Mouse (Mus musculus) erythroblast, embryonic 14.5 days (primary cell): Measurements from ENCODE around the gene Macrod1. TPM values are rescaled to one million over a fixed set of nuclear protein-coding genes. Genes with fewer than 3 reads are reported as not detected.

Experiments
- H3K27me3 ChIP-seq: 2 replicates; pipeline ENCODE4 v1.6.1; 2012; ENCODE audit warnings: inconsistent platforms; ENCODE audit not compliant: control insufficient read depth
- H3K36me3 ChIP-seq: 2 replicates; pipeline ENCODE4 v1.6.1; 2012; ENCODE audit warnings: mild to moderate bottlenecking, inconsistent platforms; ENCODE audit not compliant: control insufficient read depth
- H3K4me1 ChIP-seq: 2 replicates; pipeline ENCODE4 v1.6.1; 2012; ENCODE audit warnings: inconsistent platforms; ENCODE audit not compliant: control insufficient read depth
- H3K4me3 ChIP-seq: replicated peaks from 2 replicates; pipeline ENCODE3; 2012; ENCODE audit warnings: moderate library complexity, mild to moderate bottlenecking, inconsistent platforms
- H3K9me3 ChIP-seq: 2 replicates; pipeline ENCODE4 v1.6.1; 2012; ENCODE audit warnings: low read length, inconsistent platforms, mixed read lengths; ENCODE audit not compliant: control insufficient read depth
- GATA1 ChIP-seq: IDR thresholded peaks from 2 replicates; pipeline ENCODE4 v1.6.1; 2012; ENCODE audit warnings: low read length, inconsistent platforms, mixed read lengths
- TAL1 ChIP-seq: IDR thresholded peaks from 3 replicates; pipeline ENCODE4 v1.6.1; 2012; ENCODE audit warnings: low read length, inconsistent platforms, mixed read lengths
- polyA plus RNA-seq: library from polyadenylated mRNA; stranded (reverse); fragments of >175 nt; gene quantifications from 2 replicates; pipeline ENCODE4 v1.2.3, GENCODE M21; 2012

Gene Macrod1
- polyA plus RNA-seq, 1 experiment = 2.0 TPM

- TF ChIP-seq TAL1 (no peak), GATA1 (no peak)
- no peak overlapping the region for H3K4me3 ChIP-seq
- no peaks in the 10 kb centered on the region for H3K9me3 ChIP-seq
- H3K36me3 ChIP-seq = no peaks in the 10 kb centered on the region
- peaks cover 43% of the 10 kb centered on the region for H3K27me3 ChIP-seq
- H3K4me1 ChIP-seq = peaks cover 9% of the 10 kb centered on the region
These were observed 130.5 kb downstream of the Macrod1 start for GRCm38 (mm10) chr19:7187157-7187556.

GRCm38 (mm10) chr19:7189026-7189425 is 132.4 kb downstream of the Macrod1 start:
- TF ChIP-seq GATA1 = no peak
- no peak for TF ChIP-seq TAL1
- H3K9me3 ChIP-seq = no peaks in the 10 kb centered on the region
- no peak overlapping the region for H3K4me3 ChIP-seq
- H3K36me3 ChIP-seq = no peaks in the 10 kb centered on the region
- H3K4me1 ChIP-seq = peaks cover 5% of the 10 kb centered on the region
- H3K27me3 ChIP-seq = peaks cover 24% of the 10 kb centered on the region

- H3K36me3 ChIP-seq = no peaks in the 10 kb centered on the region
- TF ChIP-seq GATA1 = no peak
- TF ChIP-seq TAL1 = no peak
- H3K9me3 ChIP-seq = no peaks in the 10 kb centered on the region
- peaks cover 8% of the 10 kb centered on the region for H3K4me1 ChIP-seq
- H3K4me3 ChIP-seq = no peak overlapping the region
- peaks cover 12% of the 10 kb centered on the region for H3K27me3 ChIP-seq
These were observed 134.4 kb downstream of the Macrod1 start for GRCm38 (mm10) chr19:7190986-7191385.

GRCm38 (mm10) chr19:7191639-7192038 is 135.0 kb downstream of the Macrod1 start:
- no peaks in the 10 kb centered on the region for H3K9me3 ChIP-seq
- H3K27me3 ChIP-seq = peaks cover 6% of the 10 kb centered on the region
- H3K4me1 ChIP-seq = peaks cover 15% of the 10 kb centered on the region
- no peak overlapping the region for H3K4me3 ChIP-seq
- H3K36me3 ChIP-seq = peaks cover 3% of the 10 kb centered on the region
- no peak for TF ChIP-seq GATA1
- no peak for TF ChIP-seq TAL1

- Histone ChIP-seq H3K36me3 (peaks cover 12% of the 10 kb centered on the region), H3K9me3 (no peaks in the 10 kb centered on the region), H3K27me3 (0 out of 2 replicates have a peak, but pooled peaks cover 2% of the 10 kb centered on the region), H3K4me1 (peaks cover 19% of the 10 kb centered on the region), H3K4me3 (no peak overlapping the region)
- TF ChIP-seq TAL1 = no peak
- no peak for TF ChIP-seq GATA1
These were observed 136.0 kb downstream of the Macrod1 start for GRCm38 (mm10) chr19:7192561-7192967.

GRCm38 (mm10) chr19:7195900-7196728 is 139.5 kb downstream of the Macrod1 start:
- TF ChIP-seq TAL1 = no peak
- TF ChIP-seq GATA1 = no peak
- peaks cover 48% of the 10 kb centered on the region for H3K36me3 ChIP-seq

GRCm38 (mm10) chr19:7196741-7197270 is 140.2 kb downstream of the Macrod1 start:
- peaks cover 55% of the 10 kb centered on the region for H3K36me3 ChIP-seq
- TF ChIP-seq TAL1 (no peak), GATA1 (no peak)

More at GRCm38 (mm10) chr19:7195900-7196728, 139.5 kb downstream of the Macrod1 start:
- 0 out of 2 replicates have a peak, but pooled peaks cover 2% of the 10 kb centered on the region for H3K27me3 ChIP-seq
- H3K9me3 ChIP-seq = no peaks in the 10 kb centered on the region
- H3K4me1 ChIP-seq = peaks cover 21% of the 10 kb centered on the region
- no peak overlapping the region for H3K4me3 ChIP-seq

GRCm38 (mm10) chr19:7197445-7197844 is 140.8 kb downstream of the Macrod1 start:
- H3K27me3 ChIP-seq = no peaks in the 10 kb centered on the region
- no peak overlapping the region for H3K4me3 ChIP-seq
- H3K4me1 ChIP-seq = peaks cover 23% of the 10 kb centered on the region
- no peaks in the 10 kb centered on the region for H3K9me3 ChIP-seq
- peaks cover 59% of the 10 kb centered on the region for H3K36me3 ChIP-seq
- TF ChIP-seq TAL1 (no peak), GATA1 (no peak)

More at GRCm38 (mm10) chr19:7196741-7197270, 140.2 kb downstream of the Macrod1 start:
- Histone ChIP-seq H3K4me3 (no peak overlapping the region), H3K4me1 (peaks cover 21% of the 10 kb centered on the region), H3K27me3 (no peaks in the 10 kb centered on the region), H3K9me3 (no peaks in the 10 kb centered on the region)

GRCm38 (mm10) chr19:7199089-7199488 is 142.5 kb downstream of the Macrod1 start:
- Histone ChIP-seq H3K9me3 (no peaks in the 10 kb centered on the region), H3K4me3 (no peak overlapping the region), H3K36me3 (peaks cover 76% of the 10 kb centered on the region), H3K4me1 (peaks cover 34% of the 10 kb centered on the region), H3K27me3 (no peaks in the 10 kb centered on the region)
- no peak for TF ChIP-seq TAL1
- TF ChIP-seq GATA1 = no peak
